Mouse (Mus musculus) liver, embryonic 14.5 days (tissue): ENCODE results near the gene Lman2.

Experiments
- CTCF ChIP-seq: IDR thresholded peaks from 2 replicates; pipeline ENCODE4 v1.5.1; 2016; ENCODE audit warnings: antibody characterized with exemption, low read depth, control low read depth
- EP300 ChIP-seq: IDR thresholded peaks from 2 replicates; pipeline ENCODE4 v1.6.1; 2016; ENCODE audit warnings: antibody characterized with exemption, low read depth

DNA sequence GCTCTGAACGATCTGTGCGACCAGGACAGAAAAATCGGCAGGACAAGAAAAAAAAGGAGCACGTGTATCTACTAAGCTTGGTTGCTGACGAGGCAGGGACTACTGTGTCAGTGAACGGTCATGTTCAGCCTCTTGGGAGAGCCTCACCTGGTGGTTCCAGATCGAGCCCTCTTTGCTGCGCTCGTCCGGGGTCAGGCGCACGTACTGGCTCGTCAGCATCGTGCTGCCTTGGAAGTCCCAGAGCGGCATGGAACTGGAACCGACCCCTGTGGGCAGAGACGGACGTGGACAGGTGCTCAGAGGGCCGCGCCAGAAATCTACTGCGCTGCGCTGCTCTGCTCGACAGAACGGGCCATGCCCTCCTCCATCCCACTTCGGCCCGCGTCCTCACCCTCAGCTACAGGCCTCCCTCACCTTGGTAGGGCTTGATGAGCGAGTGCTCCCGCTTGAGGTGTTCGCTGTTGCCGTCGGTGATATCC lies 570 bp downstream of the Lman2 start:
- no peak for TF ChIP-seq EP300
- no peak for TF ChIP-seq CTCF
